Mouse (Mus musculus) forebrain, embryonic 12.5 days (tissue): ENCODE results near the gene Rad50. TPM values are rescaled to one million over a fixed set of nuclear protein-coding genes. Genes with fewer than 3 reads are reported as not detected.

Experiments
- ATAC-seq: fragments of 200-750 bp; cut with Nextera tagmentation; 2 replicates; pipeline ENCODE4 v1.8.0; 2017; ENCODE audit warnings: moderate TSS enrichment; ENCODE audit not compliant: low FRiP score
- H3K27ac ChIP-seq: fragments of 300-500 bp; sonication (generic); 2 replicates; pipeline ENCODE4 v1.5.1; 2016; ENCODE audit warnings: mild to moderate bottlenecking
- H3K27me3 ChIP-seq: fragments of 300-500 bp; sonication (generic); 2 replicates; pipeline ENCODE4 v1.6.1; 2016; ENCODE audit warnings: mild to moderate bottlenecking
- H3K36me3 ChIP-seq: fragments of 300-500 bp; sonication (generic); replicated peaks from 2 replicates; pipeline ENCODE4 v1.6.1; 2016; ENCODE audit warnings: mild to moderate bottlenecking
- H3K4me1 ChIP-seq: fragments of 300-500 bp; sonication (generic); 2 replicates; pipeline ENCODE4 v1.6.1; 2016
- H3K4me2 ChIP-seq: fragments of 300-500 bp; sonication (generic); 2 replicates; pipeline ENCODE4 v1.6.1; 2016; ENCODE audit warnings: mild to moderate bottlenecking, moderate library complexity
- H3K4me3 ChIP-seq: fragments of 300-500 bp; sonication (generic); replicated peaks from 2 replicates; pipeline ENCODE4 v1.5.1; 2016; ENCODE audit warnings: mild to moderate bottlenecking
- H3K9ac ChIP-seq: fragments of 300-500 bp; sonication (generic); 2 replicates; pipeline ENCODE4 v1.6.1; 2016; ENCODE audit warnings: mild to moderate bottlenecking
- H3K9me3 ChIP-seq: fragments of 300-500 bp; sonication (generic); 2 replicates; pipeline ENCODE4 v1.6.1; 2016
- WGBS: fragments of 180-500 bp; shearing (Covaris S2); methylation state at CpG from one replicate; pipeline ENCODE4 v1.1.7; 2016; 5-methylcytosine and 5-hydroxymethylcytosine counted together
- polyA plus RNA-seq: library from polyadenylated mRNA; unstranded; fragments of >200 nt; fragmentation: Nextera tagmentation; extraction: Ambion mirVana; gene quantifications from 2 replicates; pipeline ENCODE4 v1.2.1, GENCODE M21; 2016

The Rad50 gene
- polyA plus RNA-seq, 1 experiment from 2014 or later: 24.6 TPM

DNA sequence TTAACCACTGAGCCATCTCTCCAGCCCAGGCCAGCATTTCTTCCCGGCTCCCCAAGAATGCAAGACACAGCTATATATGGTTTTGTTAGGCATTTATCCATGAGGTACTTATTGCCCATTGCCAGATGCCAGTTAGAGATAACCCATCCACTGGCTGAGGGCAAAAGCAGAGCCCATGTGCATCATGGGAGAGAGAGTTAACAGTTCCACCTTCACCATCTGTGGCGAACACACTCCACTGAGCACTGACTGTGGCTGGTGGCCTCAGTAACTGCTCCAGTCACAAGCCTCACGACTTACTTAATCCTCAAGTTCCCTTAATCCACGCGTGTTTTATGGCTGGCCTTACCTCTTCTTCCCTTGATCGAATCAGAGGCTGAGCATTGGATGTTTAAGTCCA, 97.9 kb downstream of the Rad50 start:
- WGBS: 80% methylated on average over 6 of the region's 6 CpGs
- H3K36me3 ChIP-seq: 0 out of 2 replicates have a peak, but pooled peaks cover 1% of the 10 kb centered on the region
- no peak overlapping the region for H3K4me2 ChIP-seq
- ATAC-seq: no peak
- no peak overlapping the region for H3K27ac ChIP-seq
- no peak overlapping the region for H3K9ac ChIP-seq
- no peaks in the 10 kb centered on the region for H3K27me3 ChIP-seq
- H3K4me1 ChIP-seq: peaks cover 8% of the 10 kb centered on the region
- H3K9me3 ChIP-seq: no peaks in the 10 kb centered on the region
- no peak overlapping the region for H3K4me3 ChIP-seq

- peaks cover 8% of the 10 kb centered on the region for H3K4me1 ChIP-seq
- H3K36me3 ChIP-seq: peaks cover 18% of the 10 kb centered on the region
- no peak overlapping the region for H3K9ac ChIP-seq
- H3K4me2 ChIP-seq: peak overlapping the region; percentile 21; the same call in 1 of the 2 replicates
- WGBS: 9% methylated on average over 12 of the region's 12 CpGs
- H3K9me3 ChIP-seq: no peaks in the 10 kb centered on the region
- no peak overlapping the region for H3K4me3 ChIP-seq
- no peaks in the 10 kb centered on the region for H3K27me3 ChIP-seq
- ATAC-seq: no peak
- H3K27ac ChIP-seq: no peak overlapping the region
Observed at GRCm38 (mm10) chr11:53605609-53606008, 101.5 kb downstream of the Rad50 start.

- Histone ChIP-seq H3K9ac (no peak overlapping the region), H3K4me1 (peaks cover 8% of the 10 kb centered on the region), H3K36me3 (peaks cover 21% of the 10 kb centered on the region), H3K9me3 (no peaks in the 10 kb centered on the region), H3K27me3 (no peaks in the 10 kb centered on the region), H3K4me3 (no peak overlapping the region), H3K27ac (no peak overlapping the region), H3K4me2 (no peak overlapping the region)
- no peak for ATAC-seq
- 91% methylated on average over 3 of the region's 3 CpGs for WGBS
Observed at GRCm38 (mm10) chr11:53604983-53605382, 102.1 kb downstream of the Rad50 start.

Other genes starting within 250 kb of the Rad50 start
- gene Gm9837, start 236.8 kb downstream of the Rad50 start, polyA plus RNA-seq: not detected in 2 replicates
- 0.29 TPM in 1 of 2 replicates, not detected in the other for gene Gm9945, start 227.2 kb downstream of the Rad50 start, polyA plus RNA-seq
- gene Sowaha, start 227.0 kb downstream of the Rad50 start, polyA plus RNA-seq: 1.1 and 1.6 TPM in 2 replicates
- gene Sept8, start 188.1 kb downstream of the Rad50 start, polyA plus RNA-seq: 22.5 and 23.7 TPM in 2 replicates
- 120 and 145 TPM in 2 replicates for gene Kif3a, start 139.9 kb downstream of the Rad50 start, polyA plus RNA-seq
- 1.4 and 2.6 TPM in 2 replicates for gene Il4, start 88.7 kb downstream of the Rad50 start, polyA plus RNA-seq
- gene Il13, start 72.6 kb downstream of the Rad50 start, polyA plus RNA-seq: not detected in 2 replicates
- not detected in 2 replicates for gene Il5, start 13.5 kb upstream of the Rad50 start, polyA plus RNA-seq
- gene Irf1, start 62.7 kb upstream of the Rad50 start, polyA plus RNA-seq: 3.6 and 3.9 TPM in 2 replicates
- not detected in 2 replicates for gene Gm17334, start 65.9 kb upstream of the Rad50 start, polyA plus RNA-seq
- gene Gm12216, start 151.9 kb upstream of the Rad50 start, polyA plus RNA-seq: 0.36 TPM in 1 of 2 replicates, not detected in the other
- 7.8 and 7.9 TPM in 2 replicates for gene Slc22a5, start 184.3 kb upstream of the Rad50 start, polyA plus RNA-seq